Mouse (Mus musculus): ENCODE results near the gene Spata3.

DNA sequence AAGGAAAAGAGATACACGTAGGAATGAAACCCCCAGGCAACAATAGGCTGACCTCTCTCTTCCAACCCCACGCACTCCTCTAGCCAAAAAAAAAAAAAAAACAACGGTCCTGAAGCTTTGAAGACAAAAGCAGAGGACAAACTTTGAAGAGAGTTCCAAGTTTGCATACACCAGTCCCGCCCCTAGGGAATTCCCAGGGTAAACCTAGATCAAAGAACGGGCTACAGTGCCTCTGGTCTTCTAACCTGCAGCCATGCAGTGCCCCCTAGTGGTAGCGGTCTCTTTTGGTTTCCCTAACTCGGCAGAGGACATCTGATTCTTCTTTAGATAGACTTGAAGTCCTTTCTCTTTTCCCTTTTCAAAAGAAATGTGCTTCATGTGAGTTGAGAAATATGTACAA, 8.8 kb upstream of the Spata3 start:
- TF ChIP-seq CTCF (IDR thresholded peaks at IDR 0.05; ENCODE audit: low read depth, low read length) (peak; percentile 93), POLR2A (IDR thresholded peaks at IDR 0.05; ENCODE audit: borderline replicate concordance, low read depth, low read length) (no peak)

Measured in bone marrow macrophage, adult 2 months (primary cell).